Mouse (Mus musculus) forebrain, embryonic 14.5 days (tissue): ENCODE measurements around the gene Nexn. TPM values are rescaled to one million over a fixed set of nuclear protein-coding genes. Genes with fewer than 3 reads are reported as not detected.

Experiments
- ATAC-seq: fragments of 200-750 bp; cut with Nextera tagmentation; 2 replicates; pipeline ENCODE4 v1.8.0; 2017; ENCODE audit warnings: mild to moderate bottlenecking, moderate library complexity
- DNase-seq: peaks from one replicate; pipeline ENCODE4 v3.0.0-alpha.2; 2015; ENCODE audit warnings: low spot score
- H3K27ac ChIP-seq: fragments of 300-500 bp; sonication (generic); 2 replicates; pipeline ENCODE4 v1.5.1; 2014; ENCODE audit warnings: low read depth, mild to moderate bottlenecking, control low read depth, low read length, moderate library complexity
- H3K27me3 ChIP-seq: fragments of 300-500 bp; sonication (generic); replicated peaks from 2 replicates; pipeline ENCODE4 v1.6.1; 2014; ENCODE audit warnings: low read length, control low read depth, mixed read lengths; ENCODE audit not compliant: control insufficient read depth, insufficient read depth
- H3K36me3 ChIP-seq: fragments of 300-500 bp; sonication (generic); 2 replicates; pipeline ENCODE4 v1.6.1; 2014; ENCODE audit warnings: low read length, control low read depth; ENCODE audit not compliant: control insufficient read depth, insufficient read depth
- H3K4me1 ChIP-seq: fragments of 300-500 bp; sonication (generic); 2 replicates; pipeline ENCODE4 v1.6.1; 2014; ENCODE audit warnings: antibody characterized with exemption, low read length, control low read depth; ENCODE audit not compliant: control insufficient read depth, insufficient read depth
- H3K4me2 ChIP-seq: fragments of 300-500 bp; sonication (generic); 2 replicates; pipeline ENCODE4 v1.6.1; 2014; ENCODE audit warnings: mild to moderate bottlenecking, control low read depth, low read length
- H3K4me3 ChIP-seq: fragments of 300-500 bp; sonication (generic); 2 replicates; pipeline ENCODE4 v1.5.1; 2014; ENCODE audit warnings: low read depth, low read length, control low read depth
- H3K9ac ChIP-seq: fragments of 300-500 bp; sonication (generic); 2 replicates; pipeline ENCODE4 v1.6.1; 2014; ENCODE audit warnings: mild to moderate bottlenecking, low read length, control low read depth, moderate library complexity
- H3K9me3 ChIP-seq: fragments of 300-500 bp; sonication (generic); replicated peaks from 2 replicates; pipeline ENCODE4 v1.6.1; 2016; ENCODE audit warnings: low read length, control low read depth, mixed read lengths; ENCODE audit not compliant: control insufficient read depth
- WGBS: fragments of 180-500 bp; shearing (Covaris S2); extraction: QIAGEN DNeasy Blood & Tissue Kit; methylation state at CpG from one replicate; pipeline ENCODE4 v1.1.7; 2014; 5-methylcytosine and 5-hydroxymethylcytosine counted together
- polyA plus RNA-seq: library from polyadenylated mRNA; unstranded; fragments of >200 nt; fragmentation: Nextera tagmentation; extraction: Ambion mirVana; gene quantifications from 2 replicates; pipeline ENCODE4 v1.2.1, GENCODE M21; 2014

Nexn gene
- polyA plus RNA-seq, 1 experiment from 2014 or later, result 1.8 TPM

GRCm38 (mm10) chr3:152271876-152272275 lies 5.7 kb upstream of the Nexn start:
- Histone ChIP-seq H3K4me2 (no peak overlapping the region), H3K36me3 (peaks cover 13% of the 10 kb centered on the region), H3K9me3 (no peaks in the 10 kb centered on the region), H3K27me3 (no peaks in the 10 kb centered on the region), H3K9ac (no peak overlapping the region), H3K4me1 (no peaks in the 10 kb centered on the region), H3K4me3 (no peak overlapping the region), H3K27ac (no peak overlapping the region)
- no peak for ATAC-seq
- DNase-seq, result no peak
- WGBS, result 85% methylated on average over 6 of the region's 6 CpGs

- no peak for DNase-seq
- H3K27ac ChIP-seq, result no peak overlapping the region
- WGBS, result 89% methylated on average over 10 of the region's 10 CpGs
- no peak overlapping the region for H3K4me3 ChIP-seq
- H3K4me1 ChIP-seq, result no peaks in the 10 kb centered on the region
- H3K9ac ChIP-seq, result no peak overlapping the region
- H3K9me3 ChIP-seq, result no peaks in the 10 kb centered on the region
- 0 out of 2 replicates have a peak, but pooled peaks cover 4% of the 10 kb centered on the region for H3K27me3 ChIP-seq
- H3K36me3 ChIP-seq, result peaks cover 7% of the 10 kb centered on the region
- ATAC-seq, result no peak
- no peak overlapping the region for H3K4me2 ChIP-seq
These were observed 5.0 kb upstream of the Nexn start for GRCm38 (mm10) chr3:152271071-152271710.

GRCm38 (mm10) chr3:152268099-152268498 lies 1.9 kb upstream of the Nexn start:
- Histone ChIP-seq H3K4me2 (no peak overlapping the region), H3K27me3 (peaks cover 18% of the 10 kb centered on the region), H3K4me3 (no peak overlapping the region), H3K9ac (no peak overlapping the region), H3K4me1 (no peaks in the 10 kb centered on the region), H3K36me3 (no peaks in the 10 kb centered on the region), H3K27ac (no peak overlapping the region), H3K9me3 (no peaks in the 10 kb centered on the region)
- ATAC-seq (no peak), DNase-seq (no peak)
- WGBS, result 94% methylated on average over 14 of the region's 14 CpGs

- Histone ChIP-seq H3K27me3 (peaks cover 21% of the 10 kb centered on the region), H3K9ac (peak overlapping the region; percentile 68), H3K4me2 (peak overlapping the region; percentile 100), H3K4me3 (peak overlapping the region; percentile 50), H3K9me3 (no peaks in the 10 kb centered on the region), H3K36me3 (no peaks in the 10 kb centered on the region), H3K27ac (no peak overlapping the region), H3K4me1 (no peaks in the 10 kb centered on the region)
- WGBS, result 2% methylated on average over 43 of the region's 63 CpGs
- ATAC-seq (peak; percentile 85), DNase-seq (peak; percentile 59)
These were observed 657 bp downstream of the Nexn start for GRCm38 (mm10) chr3:152265351-152266035.

- Histone ChIP-seq H3K36me3 (no peaks in the 10 kb centered on the region), H3K4me1 (no peaks in the 10 kb centered on the region), H3K27ac (no peak overlapping the region), H3K4me3 (peak overlapping the region; percentile 50), H3K9ac (peak overlapping the region; percentile 68; the same call in 1 of the 2 replicates), H3K27me3 (peaks cover 21% of the 10 kb centered on the region), H3K4me2 (peak overlapping the region; percentile 100), H3K9me3 (no peaks in the 10 kb centered on the region)
- 30% methylated on average over 12 of the region's 12 CpGs for WGBS
- DNase-seq (no peak), ATAC-seq (no peak)
These were observed 1.3 kb downstream of the Nexn start for GRCm38 (mm10) chr3:152264830-152265229.

GRCm38 (mm10) chr3:152264374-152264773 lies 1.8 kb downstream of the Nexn start:
- Histone ChIP-seq H3K4me1 (no peaks in the 10 kb centered on the region), H3K9ac (no peak overlapping the region), H3K4me3 (no peak overlapping the region), H3K27ac (no peak overlapping the region), H3K36me3 (no peaks in the 10 kb centered on the region), H3K27me3 (peaks cover 21% of the 10 kb centered on the region), H3K4me2 (no peak overlapping the region), H3K9me3 (no peaks in the 10 kb centered on the region)
- DNase-seq (no peak), ATAC-seq (no peak)
- WGBS, result 57% methylated on average over 10 of the region's 10 CpGs

GRCm38 (mm10) chr3:152261948-152262347 lies 4.2 kb downstream of the Nexn start:
- no peak overlapping the region for H3K9ac ChIP-seq
- H3K9me3 ChIP-seq, result no peaks in the 10 kb centered on the region
- no peak overlapping the region for H3K4me2 ChIP-seq
- no peaks in the 10 kb centered on the region for H3K36me3 ChIP-seq
- H3K4me1 ChIP-seq, result no peaks in the 10 kb centered on the region
- no peak for DNase-seq
- no peak overlapping the region for H3K27ac ChIP-seq
- ATAC-seq, result no peak
- H3K4me3 ChIP-seq, result no peak overlapping the region
- peaks cover 21% of the 10 kb centered on the region for H3K27me3 ChIP-seq
- WGBS, result 30% methylated on average over 8 of the region's 8 CpGs

- no peak overlapping the region for H3K9ac ChIP-seq
- no peaks in the 10 kb centered on the region for H3K9me3 ChIP-seq
- H3K4me1 ChIP-seq, result no peaks in the 10 kb centered on the region
- H3K27me3 ChIP-seq, result peaks cover 20% of the 10 kb centered on the region
- ATAC-seq, result no peak
- WGBS, result 57% methylated on average over 8 of the region's 8 CpGs
- H3K27ac ChIP-seq, result no peak overlapping the region
- H3K4me3 ChIP-seq, result no peak overlapping the region
- H3K36me3 ChIP-seq, result no peaks in the 10 kb centered on the region
- H3K4me2 ChIP-seq, result no peak overlapping the region
- DNase-seq, result no peak
These were observed 4.7 kb downstream of the Nexn start for GRCm38 (mm10) chr3:152261436-152261835.

GRCm38 (mm10) chr3:152260362-152260761 lies 5.8 kb downstream of the Nexn start:
- Histone ChIP-seq H3K4me2 (no peak overlapping the region), H3K9me3 (no peaks in the 10 kb centered on the region), H3K4me1 (no peaks in the 10 kb centered on the region), H3K9ac (no peak overlapping the region), H3K36me3 (no peaks in the 10 kb centered on the region), H3K27ac (no peak overlapping the region), H3K27me3 (peaks cover 15% of the 10 kb centered on the region), H3K4me3 (no peak overlapping the region)
- DNase-seq (no peak), ATAC-seq (no peak)
- WGBS, result 97% methylated on average over 1 of the region's 1 CpGs
